Mouse (Mus musculus) embryonic facial prominence, embryonic 13.5 days (tissue): ENCODE measurements around the gene Zfp128. TPM values are rescaled to one million over a fixed set of nuclear protein-coding genes. Genes with fewer than 3 reads are reported as not detected.
"Not testable (repeated sequence)": the region's sequence is repeated elsewhere in the genome, so short reads cannot be mapped to it uniquely, and the experiment has no call there.

Experiments
- ATAC-seq: fragments of 200-750 bp; cut with Nextera tagmentation; 2 replicates; pipeline ENCODE4 v1.8.0; 2017; ENCODE audit warnings: low read depth; ENCODE audit not compliant: insufficient number of reproducible peaks, insufficient read depth, low FRiP score, low TSS enrichment
- H3K27ac ChIP-seq: fragments of 300-500 bp; sonication (generic); 2 replicates; pipeline ENCODE4 v1.5.1; 2015; ENCODE audit warnings: moderate library complexity, mild to moderate bottlenecking, inconsistent platforms
- H3K27me3 ChIP-seq: fragments of 300-500 bp; sonication (generic); 2 replicates; pipeline ENCODE4 v1.6.1; 2015; ENCODE audit warnings: mild to moderate bottlenecking, inconsistent platforms
- H3K36me3 ChIP-seq: fragments of 300-500 bp; sonication (generic); 2 replicates; pipeline ENCODE4 v1.6.1; 2015; ENCODE audit warnings: mild to moderate bottlenecking, inconsistent platforms
- H3K4me1 ChIP-seq: fragments of 300-500 bp; sonication (generic); 2 replicates; pipeline ENCODE4 v1.6.1; 2015; ENCODE audit warnings: inconsistent platforms
- H3K4me2 ChIP-seq: fragments of 300-500 bp; sonication (generic); 2 replicates; pipeline ENCODE4 v1.6.1; 2015; ENCODE audit warnings: moderate library complexity, mild to moderate bottlenecking, inconsistent platforms
- H3K4me3 ChIP-seq: fragments of 300-500 bp; sonication (generic); 2 replicates; pipeline ENCODE4 v1.5.1; 2015; ENCODE audit warnings: mild to moderate bottlenecking, inconsistent platforms
- H3K9ac ChIP-seq: fragments of 300-500 bp; sonication (generic); 2 replicates; pipeline ENCODE4 v1.6.1; 2015; ENCODE audit warnings: mild to moderate bottlenecking, inconsistent platforms
- H3K9me3 ChIP-seq: fragments of 300-500 bp; sonication (generic); 2 replicates; pipeline ENCODE4 v1.6.1; 2016; ENCODE audit warnings: inconsistent platforms
- WGBS: fragments of 180-500 bp; shearing (Covaris S2); methylation state at CpG from one replicate; pipeline ENCODE4 v1.1.7; 2015; ENCODE audit warnings: mixed read lengths; 5-methylcytosine and 5-hydroxymethylcytosine counted together
- polyA plus RNA-seq: library from polyadenylated mRNA; unstranded; fragments of >200 nt; fragmentation: Nextera tagmentation; extraction: Ambion mirVana; gene quantifications from 2 replicates; pipeline ENCODE4 v1.2.1, GENCODE M21; 2015

Gene Zfp128
- 5.5 and 5.9 TPM in 2 replicates for polyA plus RNA-seq

GRCm38 (mm10) chr7:12880911-12881660 is at the start of gene Zfp128:
Gene Zfp128 (plus strand): TSS chr7:12881177.
- Histone ChIP-seq H3K36me3 (peaks cover 19% of the 10 kb centered on the region), H3K27ac (no peak within 1 kb of the TSS), H3K4me3 (peak within 1 kb of the TSS; percentile 82), H3K4me1 (peaks cover 12% of the 10 kb centered on the region), H3K9me3 (no peaks in the 10 kb centered on the region), H3K9ac (peak within 1 kb of the TSS; percentile 85), H3K4me2 (peak within 1 kb of the TSS; percentile 85), H3K27me3 (no peaks in the 10 kb centered on the region)
- under 1% methylated on average over 35 of the region's 35 CpGs for WGBS
- peak; percentile 97 for ATAC-seq

GRCm38 (mm10) chr7:12834162-12835120 is 46.5 kb upstream of the Zfp128 start, which contains the start of gene Zfp110:
Gene Zfp110 (plus strand): TSS chr7:12834761.
- Histone ChIP-seq H3K4me1 (no peaks in the 10 kb centered on the region), H3K36me3 (peaks cover 35% of the 10 kb centered on the region), H3K27me3 (no peaks in the 10 kb centered on the region), H3K4me2 (peak within 1 kb of the TSS; percentile 61), H3K9me3 (peaks cover 38% of the 10 kb centered on the region), H3K27ac (peak within 1 kb of the TSS; percentile 68), H3K4me3 (peak within 1 kb of the TSS; percentile 60), H3K9ac (peak within 1 kb of the TSS; percentile 76)
- peak; percentile 94 for ATAC-seq
- WGBS, result 4% methylated on average over 47 of the region's 47 CpGs

GRCm38 (mm10) chr7:12835193-12835671 is 45.7 kb upstream of the Zfp128 start:
- WGBS, result 35% methylated on average over 13 of the region's 13 CpGs
- Histone ChIP-seq H3K4me3 (peak overlapping the region; percentile 60), H3K9ac (peak overlapping the region; percentile 76), H3K36me3 (peaks cover 41% of the 10 kb centered on the region), H3K4me1 (no peaks in the 10 kb centered on the region), H3K27me3 (no peaks in the 10 kb centered on the region), H3K27ac (peak overlapping the region; percentile 68; the same call in 1 of the 2 replicates), H3K9me3 (peaks cover 39% of the 10 kb centered on the region), H3K4me2 (peak overlapping the region; percentile 61)
- 0 out of 2 replicates have a peak, but pooled peaks have one; percentile 33 for ATAC-seq

GRCm38 (mm10) chr7:12835779-12836178 is 45.2 kb upstream of the Zfp128 start:
- Histone ChIP-seq H3K4me1 (no peaks in the 10 kb centered on the region), H3K27me3 (no peaks in the 10 kb centered on the region), H3K27ac (no peak overlapping the region), H3K4me2 (peak overlapping the region; percentile 61), H3K9me3 (peaks cover 44% of the 10 kb centered on the region), H3K36me3 (peaks cover 47% of the 10 kb centered on the region), H3K9ac (no peak overlapping the region), H3K4me3 (peak overlapping the region; percentile 60)
- no peak for ATAC-seq
- 96% methylated on average over 4 of the region's 4 CpGs for WGBS

- no peak overlapping the region for H3K4me3 ChIP-seq
- no peaks in the 10 kb centered on the region for H3K27me3 ChIP-seq
- H3K9me3 ChIP-seq, result peaks cover 2% of the 10 kb centered on the region; the same call in 1 of the 2 replicates
- WGBS, result 24% methylated on average over 3 of the region's 3 CpGs
- no peak overlapping the region for H3K9ac ChIP-seq
- no peaks in the 10 kb centered on the region for H3K4me1 ChIP-seq
- no peak overlapping the region for H3K27ac ChIP-seq
- H3K4me2 ChIP-seq, result no peak overlapping the region
- H3K36me3 ChIP-seq, result no peaks in the 10 kb centered on the region
- ATAC-seq, result no peak
These were observed 6.7 kb upstream of the Zfp128 start for GRCm38 (mm10) chr7:12874301-12874700.

- Histone ChIP-seq H3K27ac (no peak overlapping the region), H3K4me1 (peaks cover 12% of the 10 kb centered on the region), H3K27me3 (no peaks in the 10 kb centered on the region), H3K9ac (no peak overlapping the region), H3K9me3 (no peaks in the 10 kb centered on the region), H3K36me3 (peaks cover 8% of the 10 kb centered on the region), H3K4me2 (no peak overlapping the region), H3K4me3 (no peak overlapping the region)
- no peak for ATAC-seq
These were observed 941 bp upstream of the Zfp128 start for GRCm38 (mm10) chr7:12880036-12880435.

GRCm38 (mm10) chr7:12880497-12880896 is 480 bp upstream of the Zfp128 start:
- not testable (repeated sequence) for ATAC-seq, H3K27me3 ChIP-seq, H3K9me3 ChIP-seq, H3K27ac ChIP-seq
- Histone ChIP-seq H3K4me3 (peak overlapping the region; percentile 82), H3K9ac (0 out of 2 replicates have a peak overlapping the region, but pooled peaks have one; percentile 54), H3K4me1 (peaks cover 12% of the 10 kb centered on the region), H3K36me3 (peaks cover 13% of the 10 kb centered on the region), H3K4me2 (peak overlapping the region; percentile 85)
- 40% methylated on average over 8 of the region's 8 CpGs for WGBS

- no peaks in the 10 kb centered on the region for H3K9me3 ChIP-seq
- H3K4me2 ChIP-seq, result no peak overlapping the region
- no peak overlapping the region for H3K4me3 ChIP-seq
- no peaks in the 10 kb centered on the region for H3K27me3 ChIP-seq
- H3K9ac ChIP-seq, result no peak overlapping the region
- H3K36me3 ChIP-seq, result peaks cover 68% of the 10 kb centered on the region
- H3K27ac ChIP-seq, result no peak overlapping the region
- peaks cover 8% of the 10 kb centered on the region for H3K4me1 ChIP-seq
- ATAC-seq, result no peak
- WGBS, result 88% methylated on average over 12 of the region's 12 CpGs
These were observed 5.7 kb downstream of the Zfp128 start for GRCm38 (mm10) chr7:12886563-12887266.

- peaks cover 74% of the 10 kb centered on the region for H3K36me3 ChIP-seq
- no peak overlapping the region for H3K9ac ChIP-seq
- WGBS, result 94% methylated on average over 5 of the region's 5 CpGs
- no peaks in the 10 kb centered on the region for H3K27me3 ChIP-seq
- no peak overlapping the region for H3K4me2 ChIP-seq
- no peak overlapping the region for H3K4me3 ChIP-seq
- no peaks in the 10 kb centered on the region for H3K4me1 ChIP-seq
- no peaks in the 10 kb centered on the region for H3K9me3 ChIP-seq
- ATAC-seq, result no peak
- no peak overlapping the region for H3K27ac ChIP-seq
These were observed 6.6 kb downstream of the Zfp128 start for GRCm38 (mm10) chr7:12887585-12887984.

GRCm38 (mm10) chr7:12890928-12891327 is 10.0 kb downstream of the Zfp128 start:
- H3K4me3 ChIP-seq, result no peak overlapping the region
- H3K36me3 ChIP-seq, result peaks cover 56% of the 10 kb centered on the region
- 93% methylated on average over 14 of the region's 14 CpGs for WGBS
- no peaks in the 10 kb centered on the region for H3K4me1 ChIP-seq
- no peaks in the 10 kb centered on the region for H3K27me3 ChIP-seq
- H3K27ac ChIP-seq, result no peak overlapping the region
- ATAC-seq, result no peak
- H3K4me2 ChIP-seq, result no peak overlapping the region
- H3K9me3 ChIP-seq, result no peaks in the 10 kb centered on the region
- no peak overlapping the region for H3K9ac ChIP-seq

- H3K4me1 ChIP-seq, result no peaks in the 10 kb centered on the region
- H3K27ac ChIP-seq, result no peak overlapping the region
- WGBS, result 81% methylated on average over 1 of the region's 1 CpGs
- H3K4me2 ChIP-seq, result no peak overlapping the region
- H3K4me3 ChIP-seq, result no peak overlapping the region
- no peak for ATAC-seq
- no peaks in the 10 kb centered on the region for H3K27me3 ChIP-seq
- H3K9me3 ChIP-seq, result no peaks in the 10 kb centered on the region
- no peak overlapping the region for H3K9ac ChIP-seq
- H3K36me3 ChIP-seq, result peaks cover 52% of the 10 kb centered on the region
These were observed 10.4 kb downstream of the Zfp128 start for GRCm38 (mm10) chr7:12891334-12891733.
